In the genomic region with DNA sequence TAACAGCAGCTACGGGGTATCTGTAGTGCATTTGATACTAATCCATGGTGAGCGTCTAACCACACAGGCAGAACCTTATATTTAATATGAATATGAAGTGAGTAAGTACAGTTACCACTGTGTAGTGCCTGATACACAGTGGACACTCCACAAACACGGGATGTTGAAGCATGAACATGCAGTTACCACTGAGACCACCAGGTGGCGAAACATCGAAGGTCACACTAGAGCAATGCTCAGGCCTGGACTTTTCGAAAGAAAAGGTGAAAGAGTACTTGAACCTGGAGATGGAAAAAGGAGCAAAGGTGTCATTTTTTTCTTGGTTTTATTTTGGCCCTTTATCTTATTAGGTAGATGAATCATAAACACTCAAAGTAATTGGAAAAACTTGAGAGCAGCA, we compare ENCODE assay signal across 8 mouse cellular contexts. TPM values are rescaled to one million over a fixed set of nuclear protein-coding genes. Genes with fewer than 3 reads are reported as not detected.
A peak's percentile ranks its signal among the peaks of the same experiment; 100 is the strongest.
DNase-seq lines count a peak whose midpoint lies in the region; ATAC-seq and TF ChIP-seq lines count a peak whose summit lies in the region.
"Had no signal": no experiment of that assay in that cellular context is flagged by ENCODE, and none has a peak within 500 bp of the region (broad histone marks: within the 10 kb centered on the region; RNA-seq: fewer than 3 reads in every experiment).

No protein-coding gene starts in this region.

- TF ChIP-seq CTCF in C2C12 (IDR thresholded peaks at IDR 0.05; ENCODE audit: control insufficient read depth, insufficient read depth, insufficient read length), result peak; percentile 52
- TF ChIP-seq CTCF in kidney, postnatal 0 days (IDR thresholded peaks at IDR 0.05; ENCODE audit: low read depth), result peak; percentile 85

- H3K4me3 ChIP-seq in C2C12 (ENCODE audit: insufficient read depth, poor library complexity, severe bottlenecking), result no peak overlapping the region
- no peak overlapping the region for H3K4me3 ChIP-seq in kidney, postnatal 0 days (replicated peaks; ENCODE audit: low read depth, low read length)
- H3K4me3 ChIP-seq in lung, embryonic 16.5 days (ENCODE audit: low read length), result no peak overlapping the region
- H3K4me3 ChIP-seq: stomach, embryonic 15.5 days had no signal

- WGBS in kidney, postnatal 0 days, result 38% methylated on average over 6 of the region's 6 CpGs
- 40% methylated on average over 6 of the region's 6 CpGs for WGBS in lung, embryonic 16.5 days

- no peak overlapping the region for H3ac ChIP-seq in C2C12 (ENCODE audit: control insufficient read depth, insufficient read length, low read depth)

- no peaks in the 10 kb centered on the region; the same call in 1 of the 2 replicates for H3K4me1 ChIP-seq in kidney, postnatal 0 days (replicated peaks; ENCODE audit: insufficient read depth, low read length)
- H3K4me1 ChIP-seq in lung, embryonic 16.5 days (replicated peaks; ENCODE audit: control insufficient read depth, insufficient read depth, low read length), result peaks cover 21% of the 10 kb centered on the region

- H3K9ac ChIP-seq in kidney, postnatal 0 days (ENCODE audit: low read depth, low read length), result no peak overlapping the region
- H3K9ac ChIP-seq in lung, embryonic 16.5 days (ENCODE audit: low read length), result no peak overlapping the region
- H3K9ac ChIP-seq: stomach, embryonic 15.5 days had no signal

- H3K79me3 ChIP-seq in C2C12 (ENCODE audit: low read depth), result no peaks in the 10 kb centered on the region

- H3K79me2 ChIP-seq in C2C12 (ENCODE audit: control insufficient read depth, insufficient read depth), result no peaks in the 10 kb centered on the region

- H3K27me3 ChIP-seq in C2C12 (ENCODE audit: control insufficient read depth, insufficient read depth, insufficient read length), result no peaks in the 10 kb centered on the region
- no peaks in the 10 kb centered on the region for H3K27me3 ChIP-seq in kidney, postnatal 0 days (ENCODE audit: insufficient read depth, low read length)
- H3K27me3 ChIP-seq in lung, embryonic 16.5 days (ENCODE audit: control insufficient read depth, insufficient read depth, low read depth, low read length), result no peaks in the 10 kb centered on the region
- H3K27me3 ChIP-seq: stomach, embryonic 15.5 days had no signal

- H3K4me2 ChIP-seq in kidney, postnatal 0 days (ENCODE audit: low read length), result no peak overlapping the region
- no peak overlapping the region for H3K4me2 ChIP-seq in lung, embryonic 16.5 days (ENCODE audit: low read depth, low read length)
- H3K4me2 ChIP-seq: stomach, embryonic 15.5 days had no signal

- H3K36me3 ChIP-seq in C2C12 (ENCODE audit: control insufficient read depth, insufficient read depth), result no peaks in the 10 kb centered on the region
- no peaks in the 10 kb centered on the region for H3K36me3 ChIP-seq in kidney, postnatal 0 days (ENCODE audit: insufficient read depth, low read length)
- no peaks in the 10 kb centered on the region for H3K36me3 ChIP-seq in lung, embryonic 16.5 days (ENCODE audit: control insufficient read depth, insufficient read depth, low read length)
- H3K36me3 ChIP-seq: stomach, embryonic 15.5 days had no signal

- DNase-seq in 416B (ENCODE audit: low read depth), result peak; percentile 42
- peak; percentile 5 for DNase-seq in c-Kit-negative CD71-positive TER-119-positive erythroid progenitor cells, embryonic 14.5 days (ENCODE audit: low read depth, low spot score)
- DNase-seq in gastrocnemius, postnatal 10 days, result peak; percentile 80
- peak; percentile 77 for DNase-seq in kidney, postnatal 0 days (ENCODE audit: low spot score)
- peak; percentile 37 to 76 for DNase-seq in spleen, postnatal 10 days (ENCODE audit: low spot score in 2 of 2)

- no peak for ATAC-seq in kidney, postnatal 0 days (replicated peaks; ENCODE audit: low FRiP score, low read depth)
- peak; percentile 38; the same call in 1 of the 2 replicates for ATAC-seq in lung, embryonic 16.5 days (ENCODE audit: low read depth)

- H3K9me3 ChIP-seq in kidney, postnatal 0 days (replicated peaks; ENCODE audit: low read length), result no peaks in the 10 kb centered on the region
- H3K9me3 ChIP-seq in lung, embryonic 16.5 days (ENCODE audit: control insufficient read depth, low read length), result no peaks in the 10 kb centered on the region
- H3K9me3 ChIP-seq: stomach, embryonic 15.5 days had no signal

- H3K27ac ChIP-seq in kidney, postnatal 0 days, result no peak overlapping the region
- no peak overlapping the region for H3K27ac ChIP-seq in lung, embryonic 16.5 days (ENCODE audit: low read length)
- H3K27ac ChIP-seq: stomach, embryonic 15.5 days had no signal

TF ChIP-seq in C2C12, 6 proteins besides CTCF, POLR2A, EP300 and RAD21:
- no peak for TF ChIP-seq MAX (IDR thresholded peaks at IDR 0.05)
- TF ChIP-seq MYOD1 (IDR thresholded peaks at IDR 0.05; ENCODE audit: control insufficient read depth, insufficient read length, low read depth), result no peak
- no peak for TF ChIP-seq USF1 (IDR thresholded peaks at IDR 0.05; ENCODE audit: low read depth)
- TF ChIP-seq MYOG (IDR thresholded peaks at IDR 0.05; ENCODE audit: control insufficient read depth, extremely low read depth, insufficient read length), result no peak
- TF ChIP-seq FOSL1 (IDR thresholded peaks at IDR 0.05; ENCODE audit: insufficient read depth, low read length, poor library complexity, severe bottlenecking), result no peak
- no peak for TF ChIP-seq CEBPB (IDR thresholded peaks at IDR 0.05; ENCODE audit: low read depth)

RNA-seq across cellular contexts. Expression of a gene that starts 38.1 kb away (rescaled TPM):
- 10.6 TPM for polyA plus RNA-seq in C2C12 (2012; fragmentation: generic; extraction: Trizol)
- 10 to 100 TPM; 84.9 to 90.4 TPM for total RNA-seq in gastrocnemius, postnatal 10 days (2021)
- 26.9 and 30.5 TPM in 2 replicates for polyA plus RNA-seq in kidney, postnatal 0 days (2015; fragmentation: Nextera tagmentation; extraction: Ambion mirVana)
- polyA plus RNA-seq in lung, embryonic 16.5 days (2015; fragmentation: Nextera tagmentation; extraction: Ambion mirVana), result 30.9 and 33.3 TPM in 2 replicates

RNA-seq across cellular contexts. Expression of a gene that starts 43.5 kb away (rescaled TPM):
- 0.83 TPM for polyA plus RNA-seq in C2C12 (2012; fragmentation: generic; extraction: Trizol)
- total RNA-seq in gastrocnemius, postnatal 10 days (2021), result 1 to 10 TPM; 2.2 to 2.9 TPM
- polyA plus RNA-seq in kidney, postnatal 0 days (2015; fragmentation: Nextera tagmentation; extraction: Ambion mirVana), result 2.1 and 2.4 TPM in 2 replicates
- polyA plus RNA-seq in lung, embryonic 16.5 days (2015; fragmentation: Nextera tagmentation; extraction: Ambion mirVana), result 1.2 and 1.3 TPM in 2 replicates

Comparison
In these comparisons a context has a peak if more than half of its experiments do, and no peak if none do; other contexts are left out.
1. DNase-seq: peak in every context shown above with its lines; median percentile 80 in gastrocnemius, postnatal 10 days; 77 in kidney, postnatal 0 days; 56 in spleen, postnatal 10 days; 42 in 416B; 5 in c-Kit-negative CD71-positive TER-119-positive erythroid progenitor cells, embryonic 14.5 days.